Mouse (Mus musculus) heart, adult 2 months (tissue): Measurements from ENCODE around the gene Nab1.

Source experiments
- CTCF ChIP-seq: fragments of 200-600 bp; IDR thresholded peaks from 2 replicates; pipeline ENCODE4 v1.8.1; 2022; ENCODE audit warnings: antibody characterized with exemption, mild to moderate bottlenecking, moderate library complexity
- EP300 ChIP-seq: fragments of 200-500 bp; IDR thresholded peaks from 2 replicates; pipeline ENCODE4 v1.6.1; 2011; ENCODE audit warnings: low read depth, low read length, control low read depth; ENCODE audit not compliant: insufficient read depth

- TF ChIP-seq EP300 (no peak), CTCF (no peak)
Observed at GRCm38 (mm10) chr1:52527656-52528055, 27.2 kb upstream of the Nab1 start.
